Mouse (Mus musculus) thymus, postnatal 10 days (tissue): Measurements from ENCODE around the gene Cux2.

Source experiments
- DNase-seq, 2 experiments: peaks; one replicate each; pipeline ENCODE4 v3.0.0; 2021; ENCODE audit warnings: low spot score in 2 of 2

The Cux2 gene

DNA sequence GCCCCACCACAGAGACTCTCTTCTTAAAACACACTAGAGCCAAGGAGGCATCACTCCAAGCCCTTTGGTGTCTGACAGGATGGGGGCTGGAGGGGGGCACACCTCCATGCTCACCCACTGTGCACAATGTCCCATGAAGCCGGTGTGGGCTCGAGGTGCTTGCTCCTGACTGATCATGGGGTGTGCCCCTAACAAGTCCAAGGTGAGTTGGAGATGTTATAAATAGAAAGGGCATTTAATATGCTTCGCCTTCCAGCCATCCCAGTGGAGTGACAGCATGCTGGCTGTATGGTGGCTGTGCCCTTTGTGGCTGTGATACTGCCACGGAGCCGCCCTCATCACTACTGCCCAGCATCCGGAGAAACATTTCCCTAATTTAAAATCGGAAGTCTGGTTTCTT is 87.5 kb downstream of the Cux2 start:
- no peak for DNase-seq

DNA sequence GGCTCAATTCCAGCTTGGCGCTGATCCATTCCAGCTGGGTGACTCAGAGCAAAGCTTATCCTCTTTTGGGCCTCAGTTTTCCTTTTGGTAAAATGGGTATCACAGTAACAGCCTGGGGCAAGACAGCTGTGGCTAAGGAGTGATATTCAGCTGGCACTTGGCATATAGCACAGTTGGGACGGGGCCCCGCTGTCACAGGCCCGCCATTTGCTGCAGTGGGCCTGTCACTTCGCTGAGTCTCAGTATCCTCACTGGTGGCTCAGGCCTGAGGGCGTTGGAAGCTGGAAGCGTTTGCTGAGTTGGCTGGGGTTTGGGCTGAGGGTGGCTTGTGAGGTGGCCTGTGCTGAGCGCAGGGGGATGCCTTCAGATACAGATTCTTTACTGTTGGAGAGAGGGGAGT is 88.6 kb downstream of the Cux2 start:
- no peak for DNase-seq

DNA sequence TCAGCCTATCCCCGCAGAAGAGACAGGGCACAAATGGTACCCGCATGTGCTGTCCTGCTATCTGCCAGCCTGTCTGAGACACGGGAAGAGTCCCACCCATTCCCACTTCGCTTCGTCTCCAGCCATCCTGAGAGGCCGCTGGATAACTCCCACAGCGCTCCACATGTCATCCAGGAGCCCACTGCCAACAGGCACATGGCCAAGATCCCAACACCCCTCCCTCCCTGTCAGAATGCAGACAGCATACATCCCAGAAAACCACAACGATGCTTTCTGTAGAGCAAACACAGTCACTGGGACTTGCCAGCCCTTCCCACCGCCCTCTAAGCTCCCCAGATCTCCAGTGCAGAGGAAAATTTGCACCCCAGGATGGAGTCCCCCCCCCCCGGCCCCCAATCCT is 90.2 kb downstream of the Cux2 start:
- DNase-seq = no peak

DNA sequence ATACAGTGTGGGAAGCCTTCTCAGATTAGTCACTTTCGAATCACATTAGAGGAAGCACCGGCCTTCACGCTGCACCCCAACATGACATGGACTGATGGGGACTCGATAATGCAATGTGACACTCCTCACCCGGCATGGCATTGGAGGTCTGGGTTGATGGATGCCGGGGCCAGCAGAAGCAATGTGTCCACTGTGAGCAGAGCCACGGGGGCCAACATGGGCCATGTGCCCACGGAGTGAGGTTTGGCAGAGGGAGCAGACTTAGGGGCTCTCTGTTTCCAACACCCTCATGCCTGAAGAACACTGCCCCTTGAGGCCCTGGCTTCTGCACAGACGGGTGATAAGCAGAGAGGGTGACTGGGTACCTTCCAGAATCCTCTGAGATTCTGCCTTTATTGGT is 91.4 kb downstream of the Cux2 start:
- DNase-seq = no peak

GRCm38 (mm10) chr5:121955806-121956205 is 94.1 kb downstream of the Cux2 start:
- no peak for DNase-seq

- DNase-seq = no peak
Observed at GRCm38 (mm10) chr5:121950175-121950574, 99.7 kb downstream of the Cux2 start.

DNA sequence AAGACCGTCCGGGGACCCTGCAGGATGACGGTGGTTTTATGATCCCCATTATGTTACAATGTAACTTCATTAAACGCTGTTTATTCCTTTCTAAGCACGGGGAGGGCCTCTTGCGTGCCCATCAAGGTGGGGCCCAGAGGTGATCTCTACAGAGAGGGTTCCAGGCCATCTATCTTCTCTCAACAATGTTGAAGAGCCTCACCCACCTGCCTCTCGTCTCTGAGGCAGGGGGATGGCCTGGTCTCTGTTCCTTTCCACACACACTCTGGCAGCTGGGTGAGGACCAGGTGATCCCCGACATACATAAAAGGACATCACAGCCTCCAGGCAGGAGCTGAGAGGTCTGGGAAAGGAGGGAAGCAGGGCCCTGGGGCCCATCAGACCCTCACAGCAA is 100.9 kb downstream of the Cux2 start:
- no peak for DNase-seq

- DNase-seq = no peak
Observed at GRCm38 (mm10) chr5:121948302-121949049, 101.4 kb downstream of the Cux2 start.

DNA sequence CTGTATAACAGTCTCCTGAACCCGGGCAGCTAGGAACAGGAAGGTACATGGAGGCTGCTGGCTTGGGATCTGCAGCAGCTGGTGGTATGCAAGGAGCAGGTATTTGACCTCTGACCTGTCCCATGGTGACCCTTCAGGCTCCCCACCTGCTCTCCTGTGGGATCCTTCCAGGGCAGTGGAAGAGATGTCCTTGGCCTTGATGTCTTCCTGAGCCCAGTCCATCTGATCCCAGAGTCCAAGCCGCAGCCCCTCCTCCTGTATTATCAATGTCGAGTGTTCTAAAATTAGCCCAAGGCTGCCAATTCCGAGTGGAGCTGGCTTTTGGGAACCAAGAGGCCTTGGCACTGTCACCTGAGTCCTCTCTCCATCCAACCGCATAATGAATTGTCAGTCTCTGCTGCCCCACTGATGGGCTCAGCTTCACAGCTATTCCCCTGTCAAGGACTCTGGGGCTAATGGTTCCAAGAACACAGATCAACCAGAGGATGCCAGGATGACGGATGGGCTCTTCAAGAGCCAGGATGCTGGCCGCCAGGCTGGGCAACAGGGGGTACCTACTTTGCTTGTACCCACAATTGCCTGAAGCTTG is 103.2 kb downstream of the Cux2 start:
- no peak for DNase-seq

DNA sequence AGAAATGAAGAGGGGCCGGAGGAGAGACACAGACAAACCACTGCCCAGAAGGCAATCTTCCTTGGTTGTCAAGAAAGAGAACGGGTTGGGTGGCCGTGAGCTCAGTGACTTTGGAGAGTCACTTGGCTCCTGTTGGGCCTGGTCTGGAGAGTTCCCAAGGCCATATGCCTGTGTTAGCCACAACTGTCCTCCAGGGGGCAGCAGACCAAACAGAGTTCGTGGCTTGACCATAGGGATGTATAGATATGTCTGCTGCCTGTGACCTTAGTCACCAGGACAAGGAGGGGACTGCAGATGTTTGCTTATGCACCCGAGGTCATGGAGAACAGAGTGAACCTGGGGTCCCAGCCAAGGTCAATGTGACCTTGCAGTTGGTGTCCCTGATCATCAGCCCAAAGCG is 104.1 kb downstream of the Cux2 start:
- DNase-seq = peak; percentile 6 to 46

DNA sequence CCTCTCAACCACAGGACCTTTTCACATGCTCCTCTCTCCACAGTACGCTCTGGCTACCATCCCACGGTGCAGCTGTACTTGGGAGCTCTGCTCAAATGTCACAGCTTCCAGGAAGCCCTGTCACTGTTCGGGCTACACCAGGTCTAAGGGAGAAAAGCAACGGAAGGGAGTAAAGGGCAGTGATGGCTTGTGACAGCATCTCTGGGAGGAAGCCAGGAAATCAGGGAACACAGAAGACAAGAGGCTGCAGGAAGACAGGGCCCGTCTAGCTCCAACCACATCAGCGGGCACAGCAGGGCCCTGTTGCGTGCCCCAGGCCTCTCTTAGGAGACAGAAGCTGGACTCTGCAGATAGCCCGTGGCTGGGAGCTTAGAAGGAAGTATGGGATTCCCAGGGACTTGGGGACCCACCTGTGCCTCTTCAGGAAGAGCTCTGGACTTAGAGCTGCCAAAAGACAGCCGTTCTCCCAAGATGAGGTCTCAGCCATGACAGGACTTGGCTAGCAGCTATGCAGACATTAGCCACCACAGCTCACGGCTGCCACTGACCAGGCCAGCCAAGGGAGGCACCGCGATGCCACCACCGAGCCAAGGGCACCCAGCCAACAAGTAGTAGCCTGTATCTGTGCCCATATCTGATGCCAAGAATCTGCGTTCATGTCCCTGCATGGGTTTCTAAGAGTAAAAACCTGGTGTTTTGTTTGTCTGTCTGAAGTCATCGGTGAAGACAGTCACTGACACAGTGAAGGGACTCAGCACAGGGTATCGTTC is 105.7 kb downstream of the Cux2 start:
- DNase-seq = no peak

- peak in 1 of 2 experiments; percentile 20 for DNase-seq
Observed at GRCm38 (mm10) chr5:121943472-121943871, 106.4 kb downstream of the Cux2 start.

GRCm38 (mm10) chr5:121938065-121938849 is 111.6 kb downstream of the Cux2 start:
- DNase-seq = no peak

DNA sequence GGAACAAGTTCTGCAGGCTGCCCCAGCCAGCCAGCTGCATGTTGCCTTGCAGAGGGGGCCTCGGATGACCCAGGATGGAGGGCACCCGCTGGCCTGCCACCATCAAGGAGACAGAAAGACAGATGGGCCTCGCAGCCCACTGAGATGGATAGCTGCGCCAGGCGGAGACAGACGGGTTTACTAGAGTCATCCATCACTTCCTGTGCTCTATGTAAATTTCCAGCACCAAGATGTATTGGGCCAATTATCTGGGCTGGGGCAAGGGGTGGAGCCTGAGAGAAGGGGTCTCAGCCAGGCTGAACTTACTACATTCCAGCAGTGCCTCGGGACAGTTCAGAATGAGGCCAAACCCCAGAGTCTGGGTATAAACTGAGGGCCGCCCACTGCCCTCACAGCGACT is 119.6 kb downstream of the Cux2 start:
- DNase-seq = no peak

- no peak for DNase-seq
Observed at GRCm38 (mm10) chr5:121928362-121929000, 121.4 kb downstream of the Cux2 start.

- no peak for DNase-seq
Observed at GRCm38 (mm10) chr5:121926543-121926814, 123.4 kb downstream of the Cux2 start.

DNA sequence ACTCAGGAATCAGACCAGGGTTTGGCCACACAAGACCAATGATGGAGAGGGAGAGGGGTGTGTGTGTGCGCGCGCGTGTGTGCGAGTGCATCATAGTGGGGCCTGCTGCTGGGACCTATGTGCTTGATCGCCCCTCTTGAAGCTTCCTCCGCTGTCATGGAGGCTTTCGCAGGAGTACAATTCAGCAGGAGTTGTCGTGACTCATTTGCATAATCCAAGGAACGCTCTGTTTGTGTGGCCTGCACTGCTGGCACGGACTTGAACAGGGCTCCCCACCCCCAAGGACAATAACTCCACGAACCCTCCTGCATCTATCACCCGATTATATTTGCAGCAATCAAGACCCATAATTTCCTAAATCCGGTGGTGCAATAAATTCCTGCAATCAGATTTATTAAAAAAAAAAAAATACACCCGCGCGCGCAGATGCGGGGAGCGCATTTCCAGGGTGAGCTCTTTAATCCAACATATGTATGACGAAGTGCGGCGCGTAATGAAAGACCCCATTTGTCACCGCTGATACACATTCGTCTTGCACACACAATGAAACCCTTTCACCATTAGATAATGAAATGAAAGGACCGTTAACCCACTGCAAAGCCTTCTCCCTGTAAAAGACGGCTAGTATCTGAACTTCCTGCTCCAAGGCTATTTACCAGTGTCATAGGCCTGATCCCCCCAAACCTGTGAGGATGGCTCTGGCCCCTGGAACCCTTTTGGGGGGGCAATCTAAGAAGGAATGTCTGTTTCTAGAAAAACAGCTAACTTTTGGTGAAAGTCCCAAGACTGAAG is 124.0 kb downstream of the Cux2 start:
- no peak for DNase-seq

- no peak for DNase-seq
Observed at GRCm38 (mm10) chr5:121925291-121925690, 124.6 kb downstream of the Cux2 start.

GRCm38 (mm10) chr5:121924423-121924822 is 125.5 kb downstream of the Cux2 start:
- no peak for DNase-seq

GRCm38 (mm10) chr5:121922942-121923826 is 126.7 kb downstream of the Cux2 start:
- no peak for DNase-seq
